ENCODE assay signal across 8 mouse cellular contexts in the genomic region with DNA sequence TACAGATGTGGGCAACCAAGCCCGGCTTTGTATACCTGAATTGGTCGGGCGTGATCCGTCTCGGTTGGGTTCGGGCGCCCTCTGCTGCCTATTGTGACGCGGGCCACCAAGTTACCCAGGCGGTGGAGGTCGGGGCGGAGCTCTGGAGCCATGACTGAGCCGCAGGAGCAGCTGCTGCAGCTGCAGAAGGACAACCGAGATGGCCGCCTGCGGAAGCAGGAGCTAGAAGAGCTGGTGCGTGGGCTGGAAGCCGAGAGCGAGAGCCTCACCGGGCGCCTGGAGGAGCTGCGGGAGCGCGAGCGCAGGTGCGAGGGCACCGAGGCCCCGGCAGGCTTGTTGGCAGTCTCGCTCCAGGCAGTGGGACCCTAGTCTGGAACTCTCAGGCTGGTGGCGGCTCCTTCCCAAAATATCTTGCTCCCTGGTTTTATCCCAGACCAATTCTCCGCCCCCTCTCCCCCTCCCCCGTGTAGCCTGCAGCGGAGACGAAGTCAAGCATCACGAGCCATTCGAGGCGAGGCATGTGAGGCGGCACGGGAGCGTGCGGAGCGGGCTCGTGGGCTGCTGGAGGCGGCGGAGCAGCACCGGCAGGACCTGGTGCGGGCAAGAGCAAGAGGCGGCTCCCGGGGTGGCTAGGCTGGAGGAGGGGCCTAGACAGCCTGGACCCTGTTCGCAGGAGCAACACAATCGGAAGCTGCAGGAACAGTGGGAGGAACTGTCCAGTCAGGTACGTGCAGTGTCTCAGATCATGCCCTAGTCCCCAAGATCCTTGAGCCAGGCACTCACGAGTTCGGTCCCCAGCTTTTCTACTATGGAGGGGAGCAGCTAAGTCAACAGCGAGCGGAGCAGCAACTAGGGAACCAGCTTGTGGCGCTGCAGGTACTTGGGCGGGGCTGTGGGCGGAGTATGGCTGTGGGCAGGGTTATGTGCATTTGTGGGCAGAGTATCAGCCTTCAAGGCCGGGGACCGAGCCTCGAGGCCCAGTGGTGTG. TPM values are rescaled to one million over a fixed set of nuclear protein-coding genes. Genes with fewer than 3 reads are reported as not detected.
DNase-seq lines count a peak whose midpoint lies in the region; ATAC-seq lines count a peak whose summit lies in the region.

No protein-coding gene starts in this region.

- DNase-seq in NIH3T3 (ENCODE audit: low read depth): peak; percentile 95
- DNase-seq in cerebellum, postnatal 10 days: peak; percentile 96 to 97
- DNase-seq in frontal cortex, postnatal 14 days (ENCODE audit: low spot score in 2 of 2): peak; percentile 89 to 93
- DNase-seq in layer of hippocampus, postnatal 25 days (ENCODE audit: extremely low spot score in 1 of 2, low spot score in 1 of 2): peak; percentile 84 to 93
- peak; percentile 93 for DNase-seq in lung, postnatal 25 days (ENCODE audit: low spot score)
- DNase-seq in retina, embryonic 14.5 days (ENCODE audit: low spot score): peak; percentile 96
- DNase-seq in thymus, postnatal 4 days: peak; percentile 99

- H3K4me1 ChIP-seq in hindbrain, embryonic 13.5 days (replicated peaks): peaks cover 26% of the 10 kb centered on the region

- WGBS in hindbrain, embryonic 13.5 days: under 1% methylated on average over 61 of the region's 62 CpGs

- H3K9ac ChIP-seq in hindbrain, embryonic 13.5 days: peak overlapping the region; percentile 73

- H3K9me3 ChIP-seq in hindbrain, embryonic 13.5 days: no peaks in the 10 kb centered on the region

- peak overlapping the region; percentile 88 for H3K27ac ChIP-seq in hindbrain, embryonic 13.5 days

- H3K36me3 ChIP-seq in hindbrain, embryonic 13.5 days: peaks cover 28% of the 10 kb centered on the region

- ATAC-seq in hindbrain, embryonic 13.5 days (ENCODE audit: low FRiP score): peak; percentile 87

- peak overlapping the region; percentile 54 for H3K4me3 ChIP-seq in hindbrain, embryonic 13.5 days

- H3K4me2 ChIP-seq in hindbrain, embryonic 13.5 days: peak overlapping the region; percentile 79

- H3K27me3 ChIP-seq in hindbrain, embryonic 13.5 days: peaks cover 39% of the 10 kb centered on the region

RNA-seq across cellular contexts. Expression of gene Tmem191c, which starts 0.6 kb away (rescaled TPM):
- polyA plus RNA-seq in hindbrain, embryonic 13.5 days (2015; fragmentation: Nextera tagmentation; extraction: Ambion mirVana): 32.6 and 33.3 TPM in 2 replicates
- 100 to 1,000 TPM in 1 of 2 experiments, 10 to 100 TPM in 1; 83.7 to 112 TPM for total RNA-seq in layer of hippocampus, postnatal 25 days (2021)

RNA-seq across cellular contexts. Expression of gene Hic2, which starts 43.1 kb away (rescaled TPM):
- 9.0 and 9.4 TPM in 2 replicates for polyA plus RNA-seq in hindbrain, embryonic 13.5 days (2015; fragmentation: Nextera tagmentation; extraction: Ambion mirVana)
- 1 to 10 TPM; 4.1 to 5.7 TPM for total RNA-seq in layer of hippocampus, postnatal 25 days (2021)

RNA-seq across cellular contexts. Expression of gene Serpind1, which starts 54.7 kb away (rescaled TPM):
- polyA plus RNA-seq in hindbrain, embryonic 13.5 days (2015; fragmentation: Nextera tagmentation; extraction: Ambion mirVana): 1.2 and 1.4 TPM in 2 replicates
- total RNA-seq in layer of hippocampus, postnatal 25 days (2021): under 1 TPM; 0.63 to 0.79 TPM

Comparison
In these comparisons a context has a peak if more than half of its experiments do, and no peak if none do; other contexts are left out.
1. Peak in every context shown above with its lines: DNase-seq, ATAC-seq, H3K4me3 ChIP-seq and H3K27ac ChIP-seq.